11 mouse cellular contexts compared by ENCODE assay signal in the genomic region with DNA sequence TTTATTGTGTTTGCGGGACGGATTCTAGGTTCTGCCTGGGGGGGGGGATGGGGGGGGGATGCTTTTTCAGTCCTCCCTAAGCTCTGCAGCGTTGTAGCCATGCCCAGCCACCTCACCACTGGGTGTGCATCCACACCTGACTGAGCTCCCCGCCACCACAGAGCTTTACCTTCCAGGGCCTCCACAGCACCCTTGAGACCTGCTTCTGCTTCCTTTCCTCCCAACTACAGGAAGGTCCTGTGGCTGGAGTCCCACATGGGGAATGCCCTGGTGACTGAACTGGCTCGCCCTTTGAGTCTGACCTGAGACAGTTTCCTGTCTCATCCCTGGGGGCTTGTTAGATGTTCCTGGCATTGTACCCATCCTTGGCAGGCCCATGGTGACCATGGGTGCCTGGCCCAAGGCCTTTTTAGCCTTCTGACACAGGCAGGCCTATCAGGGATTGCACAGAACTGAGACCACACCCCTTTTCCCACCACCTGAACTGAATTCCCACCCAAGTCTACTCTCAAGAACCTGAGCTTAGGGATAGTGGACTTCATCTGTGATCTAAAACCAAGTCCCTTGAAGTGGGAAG. TPM values are rescaled to one million over a fixed set of nuclear protein-coding genes. Genes with fewer than 3 reads are reported as not detected.
A peak's percentile ranks its signal among the peaks of the same experiment; 100 is the strongest.
DNase-seq lines count a peak whose midpoint lies in the region; ATAC-seq and TF ChIP-seq lines count a peak whose summit lies in the region.
"Had no signal": no experiment of that assay in that cellular context is flagged by ENCODE, and none has a peak within 500 bp of the region (broad histone marks: within the 10 kb centered on the region; RNA-seq: fewer than 3 reads in every experiment).

No protein-coding gene starts in this region.

- peaks cover 24% of the 10 kb centered on the region for H3K4me1 ChIP-seq in embryonic facial prominence, embryonic 14.5 days (ENCODE audit: control insufficient read depth, insufficient read depth, low read length)
- peaks cover 84% of the 10 kb centered on the region for H3K4me1 ChIP-seq in embryonic facial prominence, embryonic 10.5 days
- peaks cover 80% of the 10 kb centered on the region for H3K4me1 ChIP-seq in midbrain, embryonic 13.5 days (replicated peaks)
- H3K4me1 ChIP-seq in midbrain, embryonic 15.5 days, result peaks cover 72% of the 10 kb centered on the region
- H3K4me1 ChIP-seq in hindbrain, embryonic 15.5 days (replicated peaks), result peaks cover 69% of the 10 kb centered on the region
- peaks cover 75% of the 10 kb centered on the region for H3K4me1 ChIP-seq in liver, postnatal 0 days (ENCODE audit: insufficient read depth)
- H3K4me1 ChIP-seq in kidney, embryonic 14.5 days (ENCODE audit: control insufficient read depth, insufficient read depth, low read length), result peaks cover 51% of the 10 kb centered on the region

- no peak overlapping the region for H3K4me2 ChIP-seq in embryonic facial prominence, embryonic 14.5 days (ENCODE audit: low read depth, low read length)
- H3K4me2 ChIP-seq in midbrain, embryonic 13.5 days (replicated peaks), result peak overlapping the region; percentile 13; the same call in 1 of the 2 replicates
- no peak overlapping the region for H3K4me2 ChIP-seq in midbrain, embryonic 15.5 days
- H3K4me2 ChIP-seq in hindbrain, embryonic 15.5 days, result peak overlapping the region; percentile 73; the same call in 1 of the 2 replicates
- peak overlapping the region; percentile 90 for H3K4me2 ChIP-seq in liver, postnatal 0 days (ENCODE audit: low read depth, low read length)
- no peak overlapping the region for H3K4me2 ChIP-seq in kidney, embryonic 14.5 days (replicated peaks; ENCODE audit: low read depth, low read length)

- 0 out of 2 replicates have a peak overlapping the region, but pooled peaks have one; percentile 25 for H3K9ac ChIP-seq in embryonic facial prominence, embryonic 14.5 days (ENCODE audit: low read depth, low read length)
- H3K9ac ChIP-seq in midbrain, embryonic 13.5 days (replicated peaks), result no peak overlapping the region
- no peak overlapping the region for H3K9ac ChIP-seq in midbrain, embryonic 15.5 days
- no peak overlapping the region for H3K9ac ChIP-seq in hindbrain, embryonic 15.5 days
- H3K9ac ChIP-seq in liver, postnatal 0 days (replicated peaks), result 0 out of 2 replicates have a peak overlapping the region, but pooled peaks have one; percentile 27
- no peak overlapping the region for H3K9ac ChIP-seq in kidney, embryonic 14.5 days (ENCODE audit: low read depth, low read length)

- H3K27ac ChIP-seq in embryonic facial prominence, embryonic 14.5 days (replicated peaks; ENCODE audit: low read depth, low read length), result no peak overlapping the region
- H3K27ac ChIP-seq in embryonic facial prominence, embryonic 10.5 days (replicated peaks), result no peak overlapping the region
- H3K27ac ChIP-seq in midbrain, embryonic 13.5 days, result no peak overlapping the region
- H3K27ac ChIP-seq in midbrain, embryonic 15.5 days, result no peak overlapping the region
- no peak overlapping the region for H3K27ac ChIP-seq in hindbrain, embryonic 15.5 days (replicated peaks)
- peak overlapping the region; percentile 25; the same call in 1 of the 2 replicates for H3K27ac ChIP-seq in liver, postnatal 0 days (ENCODE audit: low read depth)
- no peak overlapping the region for H3K27ac ChIP-seq in kidney, embryonic 14.5 days (ENCODE audit: low read depth, low read length)

- H3K27me3 ChIP-seq in embryonic facial prominence, embryonic 14.5 days (replicated peaks; ENCODE audit: control insufficient read depth, insufficient read depth, low read length), result no peaks in the 10 kb centered on the region
- no peaks in the 10 kb centered on the region for H3K27me3 ChIP-seq in embryonic facial prominence, embryonic 10.5 days (replicated peaks; ENCODE audit: low read depth, poor library complexity, severe bottlenecking)
- H3K27me3 ChIP-seq in midbrain, embryonic 13.5 days, result no peaks in the 10 kb centered on the region
- H3K27me3 ChIP-seq in midbrain, embryonic 15.5 days (replicated peaks), result no peaks in the 10 kb centered on the region
- H3K27me3 ChIP-seq in hindbrain, embryonic 15.5 days, result no peaks in the 10 kb centered on the region
- no peaks in the 10 kb centered on the region for H3K27me3 ChIP-seq in liver, postnatal 0 days (ENCODE audit: insufficient read depth, low read length)
- no peaks in the 10 kb centered on the region for H3K27me3 ChIP-seq in kidney, embryonic 14.5 days (ENCODE audit: control insufficient read depth, insufficient read depth, low read length)

- no peak overlapping the region for H3K4me3 ChIP-seq in embryonic facial prominence, embryonic 14.5 days (ENCODE audit: low read depth, low read length)
- H3K4me3 ChIP-seq in embryonic facial prominence, embryonic 10.5 days, result no peak overlapping the region; the same call in 1 of the 2 replicates
- H3K4me3 ChIP-seq in midbrain, embryonic 13.5 days (replicated peaks), result no peak overlapping the region
- H3K4me3 ChIP-seq in midbrain, embryonic 15.5 days, result no peak overlapping the region
- H3K4me3 ChIP-seq in hindbrain, embryonic 15.5 days, result no peak overlapping the region
- H3K4me3 ChIP-seq in liver, postnatal 0 days (ENCODE audit: low read depth, low read length), result peak overlapping the region; percentile 87
- no peak overlapping the region for H3K4me3 ChIP-seq in kidney, embryonic 14.5 days (ENCODE audit: low read length)

- H3K36me3 ChIP-seq in embryonic facial prominence, embryonic 14.5 days (ENCODE audit: control insufficient read depth, insufficient read depth, low read length), result no peaks in the 10 kb centered on the region
- peaks cover 20% of the 10 kb centered on the region for H3K36me3 ChIP-seq in embryonic facial prominence, embryonic 10.5 days (replicated peaks)
- no peaks in the 10 kb centered on the region for H3K36me3 ChIP-seq in midbrain, embryonic 13.5 days
- H3K36me3 ChIP-seq in midbrain, embryonic 15.5 days (replicated peaks), result no peaks in the 10 kb centered on the region
- H3K36me3 ChIP-seq in hindbrain, embryonic 15.5 days, result no peaks in the 10 kb centered on the region
- peaks cover 17% of the 10 kb centered on the region for H3K36me3 ChIP-seq in liver, postnatal 0 days (replicated peaks; ENCODE audit: insufficient read depth, low read length)
- 0 out of 2 replicates have a peak, but pooled peaks cover 3% of the 10 kb centered on the region for H3K36me3 ChIP-seq in kidney, embryonic 14.5 days (ENCODE audit: control insufficient read depth, insufficient read depth, low read length)

- H3K9me3 ChIP-seq in embryonic facial prominence, embryonic 14.5 days (ENCODE audit: control insufficient read depth, low read length), result no peaks in the 10 kb centered on the region
- H3K9me3 ChIP-seq in embryonic facial prominence, embryonic 10.5 days, result no peaks in the 10 kb centered on the region
- no peaks in the 10 kb centered on the region for H3K9me3 ChIP-seq in midbrain, embryonic 13.5 days
- H3K9me3 ChIP-seq in midbrain, embryonic 15.5 days, result no peaks in the 10 kb centered on the region
- no peaks in the 10 kb centered on the region for H3K9me3 ChIP-seq in hindbrain, embryonic 15.5 days
- no peaks in the 10 kb centered on the region for H3K9me3 ChIP-seq in liver, postnatal 0 days (ENCODE audit: low read length)
- H3K9me3 ChIP-seq in kidney, embryonic 14.5 days (ENCODE audit: control insufficient read depth, low read length), result no peaks in the 10 kb centered on the region

- TF ChIP-seq CTCF in liver, postnatal 0 days (IDR thresholded peaks at IDR 0.05; ENCODE audit: low read depth), result no peak

- ATAC-seq in embryonic facial prominence, embryonic 14.5 days (ENCODE audit: low read depth), result no peak
- ATAC-seq in midbrain, embryonic 13.5 days, result no peak
- ATAC-seq in midbrain, embryonic 15.5 days (replicated peaks), result no peak
- ATAC-seq in hindbrain, embryonic 15.5 days (ENCODE audit: low FRiP score, low read depth), result no peak
- no peak for ATAC-seq in liver, postnatal 0 days
- ATAC-seq in kidney, embryonic 14.5 days (ENCODE audit: low FRiP score, low TSS enrichment), result no peak

- 84% methylated on average over 5 of the region's 5 CpGs for WGBS in embryonic facial prominence, embryonic 14.5 days
- WGBS in embryonic facial prominence, embryonic 10.5 days, result 90% methylated on average over 5 of the region's 5 CpGs
- WGBS in midbrain, embryonic 13.5 days, result 93% methylated on average over 5 of the region's 5 CpGs
- 85% methylated on average over 5 of the region's 5 CpGs for WGBS in midbrain, embryonic 15.5 days
- 93% methylated on average over 5 of the region's 5 CpGs for WGBS in hindbrain, embryonic 15.5 days
- WGBS in liver, postnatal 0 days (ENCODE audit: insufficient replicate concordance), result 66% methylated on average over 5 of the region's 5 CpGs
- 63% methylated on average over 5 of the region's 5 CpGs for WGBS in kidney, embryonic 14.5 days

- DNase-seq in embryonic facial prominence, embryonic 14.5 days (ENCODE audit: low spot score), result no peak
- no peak for DNase-seq in embryonic facial prominence, embryonic 10.5 days (ENCODE audit: low spot score)
- no peak for DNase-seq in liver, postnatal 0 days
- no peak for DNase-seq in layer of hippocampus, adult 11-12 months (ENCODE audit: low spot score)
- DNase-seq: cerebellum, postnatal 14 days; lung, postnatal 36 days; right cerebral cortex, postnatal 25 days had no signal

- TF ChIP-seq EP300 in liver, postnatal 0 days (IDR thresholded peaks at IDR 0.05; ENCODE audit: low read depth), result no peak

RNA-seq across cellular contexts. Expression of a gene that starts 14.4 kb away (rescaled TPM):
- 10.5 and 11.9 TPM in 2 replicates for polyA plus RNA-seq in embryonic facial prominence, embryonic 14.5 days (2014; fragmentation: Nextera tagmentation; extraction: Ambion mirVana)
- polyA plus RNA-seq in embryonic facial prominence, embryonic 10.5 days (2016; fragmentation: Nextera tagmentation; extraction: Ambion mirVana), result 11.4 and 11.9 TPM in 2 replicates
- 22.8 and 24.0 TPM in 2 replicates for polyA plus RNA-seq in midbrain, embryonic 13.5 days (2015; fragmentation: Nextera tagmentation; extraction: Ambion mirVana)
- 26.9 and 27.0 TPM in 2 replicates for polyA plus RNA-seq in midbrain, embryonic 15.5 days (2015; fragmentation: Nextera tagmentation; extraction: Ambion mirVana)
- polyA plus RNA-seq in hindbrain, embryonic 15.5 days (2015; fragmentation: Nextera tagmentation; extraction: Ambion mirVana), result 22.7 and 25.7 TPM in 2 replicates
- 11.7 and 13.5 TPM in 2 replicates for polyA plus RNA-seq in liver, postnatal 0 days (2015; fragmentation: Nextera tagmentation; extraction: Ambion mirVana)
- 13.0 and 19.9 TPM in 2 replicates for polyA plus RNA-seq in kidney, embryonic 14.5 days (2014; fragmentation: Nextera tagmentation; extraction: Ambion mirVana)

RNA-seq across cellular contexts. Expression of a gene that starts 31.6 kb away (rescaled TPM):
- polyA plus RNA-seq in embryonic facial prominence, embryonic 14.5 days (2014; fragmentation: Nextera tagmentation; extraction: Ambion mirVana), result 73.7 and 89.1 TPM in 2 replicates
- polyA plus RNA-seq in embryonic facial prominence, embryonic 10.5 days (2016; fragmentation: Nextera tagmentation; extraction: Ambion mirVana), result 67.4 and 70.8 TPM in 2 replicates
- polyA plus RNA-seq in midbrain, embryonic 13.5 days (2015; fragmentation: Nextera tagmentation; extraction: Ambion mirVana), result 30.1 and 38.1 TPM in 2 replicates
- polyA plus RNA-seq in midbrain, embryonic 15.5 days (2015; fragmentation: Nextera tagmentation; extraction: Ambion mirVana), result 28.5 and 29.7 TPM in 2 replicates
- polyA plus RNA-seq in hindbrain, embryonic 15.5 days (2015; fragmentation: Nextera tagmentation; extraction: Ambion mirVana), result 36.4 and 38.3 TPM in 2 replicates
- polyA plus RNA-seq in liver, postnatal 0 days (2015; fragmentation: Nextera tagmentation; extraction: Ambion mirVana), result 79.4 and 89.2 TPM in 2 replicates
- 100 and 139 TPM in 2 replicates for polyA plus RNA-seq in kidney, embryonic 14.5 days (2014; fragmentation: Nextera tagmentation; extraction: Ambion mirVana)

RNA-seq across cellular contexts. Expression of a gene that starts 31.6 kb away (rescaled TPM):
- polyA plus RNA-seq in embryonic facial prominence, embryonic 14.5 days (2014; fragmentation: Nextera tagmentation; extraction: Ambion mirVana), result 2.0 and 2.6 TPM in 2 replicates
- 6.6 and 6.7 TPM in 2 replicates for polyA plus RNA-seq in embryonic facial prominence, embryonic 10.5 days (2016; fragmentation: Nextera tagmentation; extraction: Ambion mirVana)
- 4.2 and 4.3 TPM in 2 replicates for polyA plus RNA-seq in midbrain, embryonic 13.5 days (2015; fragmentation: Nextera tagmentation; extraction: Ambion mirVana)
- polyA plus RNA-seq in midbrain, embryonic 15.5 days (2015; fragmentation: Nextera tagmentation; extraction: Ambion mirVana), result 4.5 and 5.3 TPM in 2 replicates
- 4.5 and 4.6 TPM in 2 replicates for polyA plus RNA-seq in hindbrain, embryonic 15.5 days (2015; fragmentation: Nextera tagmentation; extraction: Ambion mirVana)
- polyA plus RNA-seq in liver, postnatal 0 days (2015; fragmentation: Nextera tagmentation; extraction: Ambion mirVana), result 1.5 and 1.6 TPM in 2 replicates
- polyA plus RNA-seq in kidney, embryonic 14.5 days (2014; fragmentation: Nextera tagmentation; extraction: Ambion mirVana), result 3.3 and 5.3 TPM in 2 replicates

RNA-seq across cellular contexts. Expression of a gene that starts 45.1 kb away (rescaled TPM):
- 0.35 and 0.79 TPM in 2 replicates for polyA plus RNA-seq in embryonic facial prominence, embryonic 14.5 days (2014; fragmentation: Nextera tagmentation; extraction: Ambion mirVana)
- 0.57 and 0.89 TPM in 2 replicates for polyA plus RNA-seq in embryonic facial prominence, embryonic 10.5 days (2016; fragmentation: Nextera tagmentation; extraction: Ambion mirVana)
- 1.9 and 2.0 TPM in 2 replicates for polyA plus RNA-seq in midbrain, embryonic 13.5 days (2015; fragmentation: Nextera tagmentation; extraction: Ambion mirVana)
- polyA plus RNA-seq in midbrain, embryonic 15.5 days (2015; fragmentation: Nextera tagmentation; extraction: Ambion mirVana), result 2.1 and 2.9 TPM in 2 replicates
- 1.9 and 2.5 TPM in 2 replicates for polyA plus RNA-seq in hindbrain, embryonic 15.5 days (2015; fragmentation: Nextera tagmentation; extraction: Ambion mirVana)
- polyA plus RNA-seq in liver, postnatal 0 days (2015; fragmentation: Nextera tagmentation; extraction: Ambion mirVana), result 0.43 TPM in 2 replicates
- 0.47 and 1.7 TPM in 2 replicates for polyA plus RNA-seq in kidney, embryonic 14.5 days (2014; fragmentation: Nextera tagmentation; extraction: Ambion mirVana)

RNA-seq across cellular contexts. Expression of a gene that starts 60.0 kb away (rescaled TPM):
- polyA plus RNA-seq in embryonic facial prominence, embryonic 14.5 days (2014; fragmentation: Nextera tagmentation; extraction: Ambion mirVana), result 45.7 and 45.8 TPM in 2 replicates
- 42.7 and 43.2 TPM in 2 replicates for polyA plus RNA-seq in embryonic facial prominence, embryonic 10.5 days (2016; fragmentation: Nextera tagmentation; extraction: Ambion mirVana)
- 63.8 and 64.3 TPM in 2 replicates for polyA plus RNA-seq in midbrain, embryonic 13.5 days (2015; fragmentation: Nextera tagmentation; extraction: Ambion mirVana)
- 72.9 and 74.5 TPM in 2 replicates for polyA plus RNA-seq in midbrain, embryonic 15.5 days (2015; fragmentation: Nextera tagmentation; extraction: Ambion mirVana)
- 65.2 and 73.8 TPM in 2 replicates for polyA plus RNA-seq in hindbrain, embryonic 15.5 days (2015; fragmentation: Nextera tagmentation; extraction: Ambion mirVana)
- 20.9 and 23.1 TPM in 2 replicates for polyA plus RNA-seq in liver, postnatal 0 days (2015; fragmentation: Nextera tagmentation; extraction: Ambion mirVana)
- polyA plus RNA-seq in kidney, embryonic 14.5 days (2014; fragmentation: Nextera tagmentation; extraction: Ambion mirVana), result 44.8 and 49.7 TPM in 2 replicates

Comparison
In these comparisons a context has a peak if more than half of its experiments do, and no peak if none do; other contexts are left out.
1. H3K4me2 ChIP-seq: peak in midbrain, embryonic 13.5 days (single experiment), hindbrain, embryonic 15.5 days (single experiment) and liver, postnatal 0 days (single experiment); none in embryonic facial prominence, embryonic 14.5 days (single experiment), midbrain, embryonic 15.5 days (single experiment) and kidney, embryonic 14.5 days (single experiment).
2. H3K9ac ChIP-seq: peak in embryonic facial prominence, embryonic 14.5 days (single experiment) and liver, postnatal 0 days (single experiment); none in midbrain, embryonic 13.5 days (single experiment), midbrain, embryonic 15.5 days (single experiment), hindbrain, embryonic 15.5 days (single experiment) and kidney, embryonic 14.5 days (single experiment).